Mouse (Mus musculus) kidney, embryonic 16.5 days (tissue): ENCODE data around the gene Evx1. TPM values are rescaled to one million over a fixed set of nuclear protein-coding genes. Genes with fewer than 3 reads are reported as not detected.

Experiments used
- ATAC-seq: fragments of 200-750 bp; cut with Nextera tagmentation; 2 replicates; pipeline ENCODE4 v1.8.0; 2017; ENCODE audit warnings: moderate TSS enrichment; ENCODE audit not compliant: low FRiP score, low TSS enrichment
- H3K27ac ChIP-seq: fragments of 300-500 bp; sonication (generic); 2 replicates; pipeline ENCODE4 v1.5.1; 2014; ENCODE audit warnings: low read length
- H3K27me3 ChIP-seq: fragments of 300-500 bp; sonication (generic); 2 replicates; pipeline ENCODE4 v1.6.1; 2014; ENCODE audit warnings: low read length, control low read depth, mixed read lengths; ENCODE audit not compliant: insufficient read depth
- H3K36me3 ChIP-seq: fragments of 300-500 bp; sonication (generic); 2 replicates; pipeline ENCODE4 v1.6.1; 2014; ENCODE audit warnings: low read length, control low read depth, mixed read lengths; ENCODE audit not compliant: insufficient read depth
- H3K4me1 ChIP-seq: fragments of 300-500 bp; sonication (generic); 2 replicates; pipeline ENCODE4 v1.6.1; 2014; ENCODE audit warnings: low read length, control low read depth, mixed read lengths; ENCODE audit not compliant: insufficient read depth
- H3K4me2 ChIP-seq: fragments of 300-500 bp; sonication (generic); replicated peaks from 2 replicates; pipeline ENCODE4 v1.6.1; 2014; ENCODE audit warnings: low read depth, low read length
- H3K4me3 ChIP-seq: fragments of 300-500 bp; sonication (generic); 2 replicates; pipeline ENCODE4 v1.5.1; 2014; ENCODE audit warnings: mild to moderate bottlenecking, low read length
- H3K9ac ChIP-seq: fragments of 300-500 bp; sonication (generic); replicated peaks from 2 replicates; pipeline ENCODE4 v1.6.1; 2014; ENCODE audit warnings: low read length
- H3K9me3 ChIP-seq: fragments of 300-500 bp; sonication (generic); 2 replicates; pipeline ENCODE4 v1.6.1; 2016; ENCODE audit warnings: low read length, control low read depth
- WGBS: fragments of 180-500 bp; shearing (Covaris S2); extraction: QIAGEN DNeasy Blood & Tissue Kit; methylation state at CpG from one replicate; pipeline ENCODE4 v1.1.7; 2014; 5-methylcytosine and 5-hydroxymethylcytosine counted together
- polyA plus RNA-seq: library from polyadenylated mRNA; unstranded; fragments of >200 nt; fragmentation: Nextera tagmentation; extraction: Ambion mirVana; gene quantifications from 2 replicates; pipeline ENCODE4 v1.2.1, GENCODE M21; 2015

The Evx1 gene
- polyA plus RNA-seq, 1 experiment from 2014 or later, result not detected

DNA sequence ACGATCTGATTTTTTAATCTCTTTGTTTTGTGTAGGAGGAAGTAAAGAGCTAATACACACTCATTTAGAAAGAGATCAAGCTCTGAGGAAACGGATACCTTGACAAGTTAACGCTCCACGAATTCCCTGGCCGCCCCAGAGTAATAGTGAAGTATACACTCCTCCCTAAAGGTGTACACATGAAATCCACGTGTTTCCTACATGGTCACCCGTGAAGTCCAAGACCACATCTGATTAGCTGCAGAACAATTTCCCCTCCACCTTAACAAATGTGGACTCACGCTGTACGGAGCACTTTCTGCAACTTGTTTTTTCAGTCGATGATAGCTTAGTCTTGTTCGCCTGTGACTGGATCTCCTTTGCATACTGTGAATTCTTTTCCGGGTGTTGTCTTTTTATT lies 23.1 kb upstream of the Evx1 start:
- Histone ChIP-seq H3K27me3 (peaks cover 54% of the 10 kb centered on the region), H3K9ac (no peak overlapping the region), H3K4me2 (no peak overlapping the region; the same call in 1 of the 2 replicates), H3K9me3 (no peaks in the 10 kb centered on the region), H3K4me1 (peaks cover 9% of the 10 kb centered on the region), H3K4me3 (no peak overlapping the region), H3K36me3 (no peaks in the 10 kb centered on the region), H3K27ac (no peak overlapping the region)
- no peak for ATAC-seq
- 4% methylated on average over 12 of the region's 12 CpGs for WGBS

GRCm38 (mm10) chr6:52291021-52291860 lies 22.1 kb upstream of the Evx1 start:
- Histone ChIP-seq H3K9ac (peak overlapping the region; percentile 29; the same call in 1 of the 2 replicates), H3K27me3 (peaks cover 54% of the 10 kb centered on the region), H3K9me3 (no peaks in the 10 kb centered on the region), H3K4me3 (peak overlapping the region; percentile 41), H3K36me3 (no peaks in the 10 kb centered on the region), H3K4me1 (peaks cover 9% of the 10 kb centered on the region), H3K4me2 (peak overlapping the region; percentile 67), H3K27ac (no peak overlapping the region)
- peak; percentile 61 for ATAC-seq
- WGBS, result 3% methylated on average over 45 of the region's 45 CpGs

- no peak overlapping the region for H3K27ac ChIP-seq
- H3K4me3 ChIP-seq, result no peak overlapping the region
- ATAC-seq, result no peak
- 73% methylated on average over 7 of the region's 7 CpGs for WGBS
- H3K9ac ChIP-seq, result no peak overlapping the region
- no peaks in the 10 kb centered on the region for H3K9me3 ChIP-seq
- peaks cover 50% of the 10 kb centered on the region for H3K27me3 ChIP-seq
- no peaks in the 10 kb centered on the region for H3K36me3 ChIP-seq
- no peak overlapping the region for H3K4me2 ChIP-seq
- peaks cover 9% of the 10 kb centered on the region for H3K4me1 ChIP-seq
Observed at GRCm38 (mm10) chr6:52292328-52292727, 21.0 kb upstream of the Evx1 start.

DNA sequence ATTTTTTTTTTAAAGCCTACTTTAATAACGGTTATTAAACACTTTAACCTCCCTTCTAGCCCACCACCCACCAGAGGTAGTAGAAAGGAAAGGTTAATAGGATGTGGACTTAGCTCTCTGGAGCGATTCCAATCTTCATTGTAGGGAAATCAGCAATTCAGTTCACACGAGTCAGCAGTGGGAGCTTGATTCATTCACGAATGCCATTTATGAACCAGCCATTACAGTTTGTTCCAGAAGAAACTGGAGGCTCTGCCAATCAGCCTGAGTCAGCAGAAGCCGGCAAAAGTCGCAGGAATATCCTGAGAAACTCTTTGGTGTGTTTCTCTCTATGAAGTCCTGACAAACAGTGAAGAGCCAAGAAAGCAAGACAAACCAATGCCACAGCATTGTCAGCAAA lies 18.7 kb upstream of the Evx1 start:
- H3K4me3 ChIP-seq, result no peak overlapping the region
- H3K4me2 ChIP-seq, result no peak overlapping the region
- H3K9ac ChIP-seq, result no peak overlapping the region
- peaks cover 44% of the 10 kb centered on the region for H3K27me3 ChIP-seq
- no peaks in the 10 kb centered on the region for H3K9me3 ChIP-seq
- no peak overlapping the region for H3K27ac ChIP-seq
- H3K4me1 ChIP-seq, result peaks cover 9% of the 10 kb centered on the region
- 78% methylated on average over 6 of the region's 6 CpGs for WGBS
- no peaks in the 10 kb centered on the region for H3K36me3 ChIP-seq
- no peak for ATAC-seq

DNA sequence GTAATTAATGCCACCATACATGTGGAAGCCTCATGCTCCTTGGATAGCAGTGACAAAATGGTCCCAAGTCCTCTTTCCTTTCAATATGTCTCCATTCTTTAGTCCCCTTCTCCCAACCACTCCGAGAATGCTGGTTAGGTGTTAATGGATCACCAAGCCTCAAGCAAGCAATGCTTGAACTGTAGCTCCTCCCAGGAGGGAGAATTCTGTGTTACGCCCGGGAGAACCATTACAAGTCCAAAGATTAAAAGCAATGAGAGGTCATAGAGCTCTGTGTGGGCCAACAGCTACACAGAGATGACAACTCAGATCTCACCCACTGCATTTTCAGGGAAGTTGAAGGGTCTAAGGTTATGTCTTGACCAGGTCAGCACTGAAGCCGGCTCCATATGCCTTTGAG lies 14.8 kb upstream of the Evx1 start:
- H3K9me3 ChIP-seq, result no peaks in the 10 kb centered on the region
- H3K9ac ChIP-seq, result no peak overlapping the region
- no peak overlapping the region for H3K27ac ChIP-seq
- H3K36me3 ChIP-seq, result no peaks in the 10 kb centered on the region
- no peak overlapping the region for H3K4me3 ChIP-seq
- WGBS, result 67% methylated on average over 4 of the region's 4 CpGs
- H3K27me3 ChIP-seq, result peaks cover 22% of the 10 kb centered on the region
- H3K4me2 ChIP-seq, result no peak overlapping the region
- no peak for ATAC-seq
- H3K4me1 ChIP-seq, result no peaks in the 10 kb centered on the region

- 78% methylated on average over 4 of the region's 4 CpGs for whole genome bisulfite sequencing
- Histone ChIP-seq H3K9ac (no peak overlapping the region), H3K27me3 (peaks cover 30% of the 10 kb centered on the region), H3K4me2 (no peak overlapping the region), H3K4me3 (no peak overlapping the region), H3K36me3 (no peaks in the 10 kb centered on the region), H3K4me1 (no peaks in the 10 kb centered on the region; the same call in 1 of the 2 replicates), H3K9me3 (no peaks in the 10 kb centered on the region), H3K27ac (no peak overlapping the region)
- no peak for ATAC-seq
Observed at GRCm38 (mm10) chr6:52300806-52301205, 12.5 kb upstream of the Evx1 start.

GRCm38 (mm10) chr6:52303426-52303825 lies 9.9 kb upstream of the Evx1 start:
- no peak overlapping the region for H3K27ac ChIP-seq
- no peak overlapping the region for H3K4me2 ChIP-seq
- H3K4me1 ChIP-seq, result no peaks in the 10 kb centered on the region; the same call in 1 of the 2 replicates
- no peak overlapping the region for H3K9ac ChIP-seq
- peaks cover 54% of the 10 kb centered on the region for H3K27me3 ChIP-seq
- no peaks in the 10 kb centered on the region for H3K36me3 ChIP-seq
- H3K9me3 ChIP-seq, result no peaks in the 10 kb centered on the region
- no peak for ATAC-seq
- no peak overlapping the region for H3K4me3 ChIP-seq
- 65% methylated on average over 3 of the region's 3 CpGs for WGBS

DNA sequence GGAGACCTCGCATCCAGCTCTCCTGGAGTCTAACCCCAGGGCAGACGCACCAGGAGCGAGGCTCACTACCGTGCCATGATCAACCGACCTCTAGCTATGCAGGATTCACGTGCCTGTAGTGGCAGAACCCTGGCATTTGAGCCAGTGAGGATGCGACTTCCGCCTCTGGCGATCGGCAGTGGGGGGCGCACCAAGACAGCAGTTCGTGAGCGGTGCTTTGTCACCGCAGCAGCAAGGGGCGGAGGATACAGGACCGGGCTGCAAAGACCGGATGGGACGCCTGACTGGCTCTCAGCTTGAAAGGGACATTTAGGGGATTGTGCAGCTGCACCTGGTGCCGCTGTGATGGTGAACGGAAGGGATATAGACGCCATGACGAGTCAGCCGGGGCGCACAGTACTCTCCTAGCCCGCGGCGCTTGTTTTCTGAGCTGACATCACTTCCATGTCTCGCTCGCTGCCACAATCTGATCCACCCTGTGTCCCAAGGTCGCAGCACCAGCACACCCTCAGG lies 7.4 kb upstream of the Evx1 start:
- Histone ChIP-seq H3K4me2 (peak overlapping the region; percentile 66), H3K27ac (no peak overlapping the region), H3K27me3 (peaks cover 75% of the 10 kb centered on the region), H3K9ac (peak overlapping the region; percentile 49; the same call in 1 of the 2 replicates), H3K36me3 (no peaks in the 10 kb centered on the region), H3K9me3 (no peaks in the 10 kb centered on the region), H3K4me1 (peaks cover 6% of the 10 kb centered on the region; the same call in 1 of the 2 replicates), H3K4me3 (peak overlapping the region; percentile 47)
- ATAC-seq, result peak; percentile 88
- WGBS, result under 1% methylated on average over 30 of the region's 30 CpGs

GRCm38 (mm10) chr6:52309766-52310165 lies 3.5 kb upstream of the Evx1 start:
- no peaks in the 10 kb centered on the region for H3K9me3 ChIP-seq
- H3K4me3 ChIP-seq, result no peak overlapping the region
- H3K27ac ChIP-seq, result no peak overlapping the region
- 27% methylated on average over 10 of the region's 10 CpGs for WGBS
- H3K4me2 ChIP-seq, result no peak overlapping the region
- H3K27me3 ChIP-seq, result peaks cover 89% of the 10 kb centered on the region
- H3K4me1 ChIP-seq, result peaks cover 16% of the 10 kb centered on the region; the same call in 1 of the 2 replicates
- no peaks in the 10 kb centered on the region for H3K36me3 ChIP-seq
- H3K9ac ChIP-seq, result no peak overlapping the region
- ATAC-seq, result no peak

- H3K4me3 ChIP-seq, result peak overlapping the region; percentile 6; the same call in 1 of the 2 replicates
- ATAC-seq, result no peak
- under 1% methylated on average over 24 of the region's 24 CpGs for WGBS
Observed at GRCm38 (mm10) chr6:52310366-52310765, 2.9 kb upstream of the Evx1 start.

More at GRCm38 (mm10) chr6:52310366-52310765, 2.9 kb upstream of the Evx1 start:
- peaks cover 16% of the 10 kb centered on the region; the same call in 1 of the 2 replicates for H3K4me1 ChIP-seq
- peaks cover 93% of the 10 kb centered on the region for H3K27me3 ChIP-seq
- peak overlapping the region; percentile 24; the same call in 1 of the 2 replicates for H3K4me2 ChIP-seq
- no peaks in the 10 kb centered on the region for H3K36me3 ChIP-seq
- no peaks in the 10 kb centered on the region for H3K9me3 ChIP-seq
- no peak overlapping the region for H3K9ac ChIP-seq
- no peak overlapping the region for H3K27ac ChIP-seq
